Mouse (Mus musculus) small intestine, adult 2 months (tissue): Measurements from ENCODE around the gene Mxd4.

Source experiments
- CTCF ChIP-seq: fragments of 200-500 bp; IDR thresholded peaks from 2 replicates; pipeline ENCODE4 v1.5.1; 2012; ENCODE audit warnings: low read depth, mild to moderate bottlenecking, control low read depth, inconsistent platforms, low read length, moderate library complexity, mixed read lengths; ENCODE audit not compliant: insufficient replicate concordance, insufficient read length; ENCODE audit errors: extremely low read depth
- POLR2A ChIP-seq: fragments of 200-500 bp; IDR thresholded peaks from 2 replicates; pipeline ENCODE4 v1.6.1; 2012; ENCODE audit warnings: low read depth, mild to moderate bottlenecking, control low read depth, inconsistent platforms, low read length, moderate library complexity

GRCm38 (mm10) chr5:34218672-34219071 lies 31.2 kb upstream of the Mxd4 start:
- no peak for TF ChIP-seq CTCF
- TF ChIP-seq POLR2A, result no peak
